Mouse (Mus musculus) heart, adult 2 months (tissue): ENCODE results near the gene Wfdc1. TPM values are rescaled to one million over a fixed set of nuclear protein-coding genes. Genes with fewer than 3 reads are reported as not detected.

Experiments used
- DNase-seq, 2 experiments: peaks; one replicate each; pipeline ENCODE4 v3.0.0; 2021
- H3K27ac ChIP-seq: fragments of 200-600 bp; 2 replicates; pipeline ENCODE4 v1.8.1; 2022
- H3K27me3 ChIP-seq: fragments of 200-500 bp; 2 replicates; pipeline ENCODE4 v1.6.1; 2012; ENCODE audit warnings: mild to moderate bottlenecking, low read length, inconsistent platforms, mixed read lengths; ENCODE audit not compliant: control insufficient read depth, insufficient read depth
- H3K36me3 ChIP-seq: fragments of 200-500 bp; 2 replicates; pipeline ENCODE4 v1.6.1; 2012; ENCODE audit warnings: low read length, inconsistent platforms; ENCODE audit not compliant: control insufficient read depth, insufficient read depth
- H3K4me1 ChIP-seq: fragments of 200-500 bp; 2 replicates; pipeline ENCODE4 v1.6.1; 2011; ENCODE audit warnings: low read length; ENCODE audit not compliant: control insufficient read depth, insufficient read depth
- H3K4me3 ChIP-seq: fragments of 200-600 bp; 2 replicates; pipeline ENCODE4 v1.8.1; 2022
- H3K79me2 ChIP-seq: fragments of 200-500 bp; replicated peaks from 2 replicates; pipeline ENCODE4 v1.6.1; 2012; ENCODE audit warnings: mild to moderate bottlenecking, inconsistent platforms, low read length, moderate library complexity, mixed read lengths; ENCODE audit not compliant: control insufficient read depth, insufficient read depth
- H3K9ac ChIP-seq: fragments of 200-500 bp; 2 replicates; pipeline ENCODE4 v1.6.1; 2012; ENCODE audit warnings: low read depth, mild to moderate bottlenecking, control low read depth, inconsistent platforms, low read length, mixed read lengths
- CTCF ChIP-seq: fragments of 200-600 bp; IDR thresholded peaks from 2 replicates; pipeline ENCODE4 v1.8.1; 2022; ENCODE audit warnings: antibody characterized with exemption, mild to moderate bottlenecking, moderate library complexity
- EP300 ChIP-seq: fragments of 200-500 bp; IDR thresholded peaks from 2 replicates; pipeline ENCODE4 v1.6.1; 2011; ENCODE audit warnings: low read depth, low read length, control low read depth; ENCODE audit not compliant: insufficient read depth
- POLR2A ChIP-seq: fragments of 200-500 bp; IDR thresholded peaks from 2 replicates; pipeline ENCODE4 v1.6.1; 2011; ENCODE audit warnings: mild to moderate bottlenecking, low read depth, low read length, control low read depth; ENCODE audit not compliant: insufficient read depth
- WGBS: fragments of 180-500 bp; shearing (Covaris S2); methylation state at CpG from one replicate; pipeline ENCODE4 v1.1.7; 2018; 5-methylcytosine and 5-hydroxymethylcytosine counted together
- intact Hi-C: fragments of 180-260 bp; cut with DNase I; formaldehyde crosslinking; loops from one replicate; pipeline ENCODE4 v1.15.1; 2025
- polyA plus RNA-seq: library from polyadenylated mRNA; depleted of rRNA; stranded (reverse); fragments of >200 nt; gene quantifications from 2 replicates; pipeline ENCODE4 v1.2.3, GENCODE M21; 2012; rRNA removed
- total RNA-seq, 2 experiments: library from RNA; stranded (reverse); gene quantifications; 2 replicates each; pipeline ENCODE4 v1.2.3; 2021

The Wfdc1 gene
- total and polyA plus RNA-seq, 3 experiments: 27.9 to 39.0 (median 33.2) TPM

DNA sequence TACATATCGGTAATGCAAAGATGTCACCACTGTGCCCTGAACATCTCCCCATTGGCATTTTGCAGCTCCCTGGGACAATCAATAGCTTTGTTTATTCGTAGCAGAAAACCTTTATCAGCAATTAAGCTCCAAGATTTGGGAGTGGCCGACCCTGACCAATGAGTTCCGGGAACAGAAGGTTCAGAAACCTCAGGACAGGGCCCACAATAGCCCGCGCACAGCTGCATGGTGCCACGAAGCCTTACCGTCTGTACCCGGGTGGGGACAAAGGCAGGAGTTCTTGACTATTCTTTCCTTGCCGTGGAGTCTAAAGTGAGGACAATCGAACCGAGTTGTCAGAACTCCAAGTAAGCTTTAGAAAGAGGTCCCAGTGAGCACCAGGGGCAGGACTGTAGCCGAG is 65.9 kb downstream of the Wfdc1 start:
- no peaks in the 10 kb centered on the region for H3K36me3 ChIP-seq
- H3K79me2 ChIP-seq: no peaks in the 10 kb centered on the region
- WGBS: 83% methylated on average over 13 of the region's 13 CpGs
- DNase-seq: no peak
- H3K4me3 ChIP-seq: no peak overlapping the region
- H3K27me3 ChIP-seq: no peaks in the 10 kb centered on the region
- no peak for TF ChIP-seq EP300
- no peak for TF ChIP-seq CTCF
- no peak for TF ChIP-seq POLR2A
- intact Hi-C loops: no loop called here
- H3K9ac ChIP-seq: no peak overlapping the region
- H3K27ac ChIP-seq: no peak overlapping the region
- H3K4me1 ChIP-seq: no peaks in the 10 kb centered on the region

DNA sequence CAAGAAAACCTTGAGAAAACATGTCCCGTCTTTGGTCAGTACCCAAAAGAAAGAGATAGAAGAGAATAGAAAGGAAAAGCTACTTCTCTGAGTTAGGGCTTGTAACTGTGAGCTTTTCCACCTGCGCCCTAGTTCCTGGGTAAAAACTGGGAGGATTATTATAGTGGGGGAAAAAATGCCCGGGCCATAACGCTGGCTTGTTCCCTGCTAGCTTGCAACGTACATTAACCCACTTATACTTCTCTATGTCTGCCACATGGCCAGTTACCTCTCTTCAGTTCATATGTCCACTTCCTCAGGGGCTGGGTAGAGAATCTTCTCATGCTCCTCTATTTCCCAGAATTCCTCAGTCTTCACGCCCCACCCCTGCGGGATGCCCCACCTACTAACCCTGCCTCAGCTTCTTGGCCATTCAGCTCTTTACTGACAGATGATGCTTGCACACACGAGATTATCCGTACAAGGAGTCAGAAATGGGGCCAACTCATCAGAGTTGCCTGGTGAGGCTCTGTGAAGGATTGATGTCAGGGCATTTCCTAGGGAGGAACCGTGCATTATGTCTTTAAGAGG is 70.3 kb downstream of the Wfdc1 start:
- no peak for TF ChIP-seq EP300
- no peak for TF ChIP-seq POLR2A
- no peak for TF ChIP-seq CTCF
- no peak for DNase-seq
- H3K36me3 ChIP-seq: no peaks in the 10 kb centered on the region
- no peaks in the 10 kb centered on the region for H3K27me3 ChIP-seq
- 87% methylated on average over 10 of the region's 10 CpGs for WGBS
- H3K4me1 ChIP-seq: no peaks in the 10 kb centered on the region
- H3K9ac ChIP-seq: no peak overlapping the region
- H3K79me2 ChIP-seq: no peaks in the 10 kb centered on the region
- H3K4me3 ChIP-seq: no peak overlapping the region
- no peak overlapping the region for H3K27ac ChIP-seq
- intact Hi-C loops: no loop called here

DNA sequence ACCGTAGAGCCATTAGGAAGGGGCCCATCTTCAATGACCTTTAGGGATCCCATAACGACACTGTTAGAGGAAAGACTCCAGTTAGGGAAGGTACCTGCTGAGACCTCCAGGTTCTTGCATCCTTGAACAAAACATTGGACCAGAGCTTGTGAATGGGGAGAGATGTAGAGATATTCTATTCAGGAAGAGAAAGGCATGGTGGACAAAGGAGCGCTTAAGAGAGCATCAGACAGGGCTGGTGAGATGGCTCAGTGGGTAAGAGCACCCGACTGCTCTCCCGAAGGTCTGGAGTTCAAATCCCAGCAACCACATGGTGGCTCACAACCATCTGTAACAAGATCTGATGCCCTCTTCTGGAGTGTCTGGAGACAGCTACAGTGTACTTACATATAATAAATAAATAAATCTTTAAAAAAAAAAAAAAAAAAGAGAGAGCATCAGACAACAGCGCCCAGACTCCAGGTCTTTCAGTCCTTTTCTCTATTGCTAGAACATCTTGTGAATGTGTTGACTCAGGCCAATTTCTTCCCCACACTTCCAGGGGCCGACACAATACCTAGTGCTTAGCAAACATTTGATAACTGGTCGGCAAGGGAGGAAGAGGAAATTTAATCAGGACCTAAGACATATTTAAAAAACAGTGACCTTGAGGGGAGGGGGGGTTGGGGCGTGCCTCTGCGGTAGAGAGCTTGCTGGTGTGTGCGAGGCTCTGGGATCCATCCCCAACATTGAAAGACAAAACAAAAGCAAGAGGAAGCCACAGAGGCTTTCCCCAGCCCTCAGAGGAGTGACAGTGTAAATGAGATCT is 71.1 kb downstream of the Wfdc1 start:
- H3K4me1 ChIP-seq: no peaks in the 10 kb centered on the region
- intact Hi-C loops: no loop called here
- no peaks in the 10 kb centered on the region for H3K79me2 ChIP-seq
- H3K27ac ChIP-seq: no peak overlapping the region
- DNase-seq: no peak
- H3K4me3 ChIP-seq: no peak overlapping the region
- no peaks in the 10 kb centered on the region for H3K27me3 ChIP-seq
- no peak for TF ChIP-seq EP300
- no peak for TF ChIP-seq CTCF
- no peak for TF ChIP-seq POLR2A
- WGBS: 59% methylated on average over 11 of the region's 11 CpGs
- no peak overlapping the region for H3K9ac ChIP-seq
- no peaks in the 10 kb centered on the region for H3K36me3 ChIP-seq

Other genes starting within 250 kb of the Wfdc1 start
- 1 to 10 TPM; 3.9 to 5.5 TPM for gene Osgin1, start 232.2 kb upstream of the Wfdc1 start, total RNA-seq
- gene Osgin1, start 232.2 kb upstream of the Wfdc1 start, polyA plus RNA-seq: 7.2 and 7.8 TPM in 2 replicates
- not detected for gene Necab2, start 219.6 kb upstream of the Wfdc1 start, total RNA-seq
- gene Necab2, start 219.6 kb upstream of the Wfdc1 start, polyA plus RNA-seq: not detected in 2 replicates
- not detected for gene Slc38a8, start 164.7 kb upstream of the Wfdc1 start, total RNA-seq
- gene Slc38a8, start 164.7 kb upstream of the Wfdc1 start, polyA plus RNA-seq: 0.12 TPM in 1 of 2 replicates, not detected in the other
- 10 to 100 TPM; 32.6 to 35.4 TPM for gene Mbtps1, start 107.6 kb upstream of the Wfdc1 start, total RNA-seq
- 36.6 and 51.2 TPM in 2 replicates for gene Mbtps1, start 107.6 kb upstream of the Wfdc1 start, polyA plus RNA-seq
- gene Hsdl1, start 91.2 kb upstream of the Wfdc1 start, total RNA-seq: 10 to 100 TPM; 17.6 to 20.4 TPM
- gene Hsdl1, start 91.2 kb upstream of the Wfdc1 start, polyA plus RNA-seq: 11.9 and 15.6 TPM in 2 replicates
- not detected for gene Dnaaf1, start 91.1 kb upstream of the Wfdc1 start, total RNA-seq
- gene Dnaaf1, start 91.1 kb upstream of the Wfdc1 start, polyA plus RNA-seq: 0.12 and 0.39 TPM in 2 replicates
- 1 to 10 TPM; 3.6 to 3.7 TPM for gene Taf1c, start 61.1 kb upstream of the Wfdc1 start, total RNA-seq
- 6.5 and 8.7 TPM in 2 replicates for gene Taf1c, start 61.1 kb upstream of the Wfdc1 start, polyA plus RNA-seq
- not detected for gene Adad2, start 53.6 kb upstream of the Wfdc1 start, total RNA-seq
- gene Adad2, start 53.6 kb upstream of the Wfdc1 start, polyA plus RNA-seq: not detected in 2 replicates
- gene Kcng4, start 30.7 kb upstream of the Wfdc1 start, total RNA-seq: under 1 TPM; 0.05 to 0.23 TPM
- 0.33 and 0.41 TPM in 2 replicates for gene Kcng4, start 30.7 kb upstream of the Wfdc1 start, polyA plus RNA-seq
- gene Atp2c2, start 33.6 kb downstream of the Wfdc1 start, total RNA-seq: under 1 TPM in 1 of 2 experiments, not detected in 1; 0.07 TPM
- gene Atp2c2, start 33.6 kb downstream of the Wfdc1 start, polyA plus RNA-seq: 0.59 TPM in 1 of 2 replicates, not detected in the other
- gene Tldc1, start 112.1 kb downstream of the Wfdc1 start, total RNA-seq: 10 to 100 TPM; 11.3 TPM
- gene Tldc1, start 112.1 kb downstream of the Wfdc1 start, polyA plus RNA-seq: 14.6 and 15.6 TPM in 2 replicates
- gene Cotl1, start 174.2 kb downstream of the Wfdc1 start, total RNA-seq: 10 to 100 TPM; 17.5 to 20.4 TPM
- 16.5 and 23.2 TPM in 2 replicates for gene Cotl1, start 174.2 kb downstream of the Wfdc1 start, polyA plus RNA-seq
- 1 to 10 TPM; 2.6 to 2.7 TPM for gene Klhl36, start 195.9 kb downstream of the Wfdc1 start, total RNA-seq
- 5.7 and 6.0 TPM in 2 replicates for gene Klhl36, start 195.9 kb downstream of the Wfdc1 start, polyA plus RNA-seq
- gene Usp10, start 244.0 kb downstream of the Wfdc1 start, total RNA-seq: 10 to 100 TPM; 41.9 to 49.8 TPM
- 51.1 and 58.6 TPM in 2 replicates for gene Usp10, start 244.0 kb downstream of the Wfdc1 start, polyA plus RNA-seq
- gene Gm20388, start 244.5 kb downstream of the Wfdc1 start, total RNA-seq: 1 to 10 TPM in 1 of 2 experiments, not detected in 1; 1.8 TPM
- gene Gm20388, start 244.5 kb downstream of the Wfdc1 start, polyA plus RNA-seq: 32.3 and 39.0 TPM in 2 replicates